ENCODE assay signal across 15 mouse cellular contexts in the genomic region with DNA sequence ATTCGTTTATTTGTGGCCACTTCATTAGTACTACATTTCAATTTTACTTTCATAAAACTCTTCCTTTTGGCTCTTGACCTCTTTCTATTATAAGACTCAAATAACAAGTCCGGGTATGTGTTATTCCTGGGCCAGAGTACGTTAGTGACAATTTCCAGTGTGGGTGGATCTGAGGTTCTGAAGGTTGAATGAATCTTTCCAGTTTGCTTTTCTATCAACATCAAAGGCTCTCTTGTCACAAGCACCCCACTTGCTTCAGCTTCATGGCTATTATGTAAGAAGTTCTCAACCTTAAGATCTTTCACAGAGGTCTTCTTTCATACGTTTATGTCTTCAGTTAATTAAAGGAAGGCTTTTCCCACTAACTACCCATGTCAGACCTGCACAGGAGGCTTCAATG.
"Had no signal": no experiment of that assay in that cellular context is flagged by ENCODE, and none has a peak within 500 bp of the region (broad histone marks: within the 10 kb centered on the region; RNA-seq: fewer than 3 reads in every experiment).

No protein-coding gene starts in this region.

- DNase-seq: gastrocnemius, postnatal 14 days; heart, adult 18-20 months; heart, postnatal 10 days; heart, postnatal 36 days; kidney, adult 18-20 months; kidney, adult 8-10 months; kidney, postnatal 10 days; kidney, postnatal 25 days; kidney, postnatal 4 days; liver; liver, embryonic 13.5 days had no signal

- ATAC-seq: hindbrain, postnatal 0 days; inflammation-experienced regulatory T-cells, adult 6 months; intestine, embryonic 15.5 days; intestine, postnatal 0 days had no signal
